Mouse (Mus musculus) spleen, postnatal 36 days (tissue): Measurements from ENCODE around the gene Avp.

Experiments used
- DNase-seq, 2 experiments: peaks; one replicate each; pipeline ENCODE4 v3.0.0; 2022; ENCODE audit warnings: low spot score in 2 of 2, mixed read lengths in 1 of 2

Gene Avp

DNA sequence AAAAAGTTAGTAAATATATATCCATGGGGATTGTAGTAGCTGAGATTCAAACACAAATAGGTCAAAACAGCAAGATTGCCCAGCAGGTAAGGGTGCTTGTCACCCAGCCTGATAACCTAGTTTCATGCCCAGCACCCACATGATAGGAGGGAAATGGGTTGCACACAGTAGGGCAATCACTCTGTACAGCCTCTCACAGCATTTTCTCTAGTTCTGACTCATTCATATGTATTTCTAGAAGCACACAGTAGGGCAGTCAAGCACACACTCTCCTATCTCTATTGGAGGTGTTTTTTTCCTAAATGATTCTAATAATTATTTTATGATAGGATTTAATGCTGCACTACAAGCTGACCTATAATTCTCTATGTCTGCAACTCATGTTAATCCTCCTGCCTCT, 12.4 kb downstream of the Avp start:
- no peak for DNase-seq

DNA sequence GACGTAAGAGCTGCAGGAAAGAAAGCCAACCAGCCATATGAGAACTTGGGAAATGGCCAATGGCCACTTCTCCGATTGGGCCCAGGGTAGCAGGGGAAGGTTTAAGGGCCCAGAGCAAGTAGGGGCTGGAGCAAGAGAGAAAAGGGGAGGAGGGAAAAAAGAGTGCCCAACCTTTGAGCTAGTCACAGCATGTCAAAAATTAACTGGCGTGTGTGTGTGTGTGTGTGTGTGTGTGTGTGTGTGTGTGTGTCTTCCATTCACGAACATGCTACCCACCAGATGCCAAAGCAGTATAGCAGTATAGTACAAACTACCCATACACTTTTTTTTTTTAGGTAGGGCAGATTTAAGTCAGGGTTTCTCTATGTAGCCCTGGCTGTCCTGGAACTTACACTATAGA, 13.4 kb downstream of the Avp start:
- DNase-seq, result no peak

DNA sequence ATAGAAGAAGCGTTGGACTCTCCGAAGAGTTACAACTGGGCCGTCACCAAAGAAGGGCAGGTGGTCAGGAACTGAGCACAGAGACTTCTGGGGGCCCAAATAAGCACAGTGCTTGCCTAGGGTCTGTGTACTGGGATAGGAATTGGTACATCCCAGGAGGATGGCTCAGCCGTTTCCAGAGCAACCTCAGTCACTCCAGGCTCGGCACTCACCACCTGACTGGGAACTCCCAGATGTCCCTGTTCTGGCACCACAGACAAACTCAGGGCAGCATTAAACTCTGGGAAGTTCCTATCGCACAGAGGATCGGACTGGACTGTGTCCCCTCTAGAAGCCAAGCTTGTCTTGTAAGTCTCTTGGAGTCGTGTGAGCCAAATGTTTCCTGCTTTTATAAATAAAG, 17.4 kb downstream of the Avp start:
- DNase-seq, result no peak

DNA sequence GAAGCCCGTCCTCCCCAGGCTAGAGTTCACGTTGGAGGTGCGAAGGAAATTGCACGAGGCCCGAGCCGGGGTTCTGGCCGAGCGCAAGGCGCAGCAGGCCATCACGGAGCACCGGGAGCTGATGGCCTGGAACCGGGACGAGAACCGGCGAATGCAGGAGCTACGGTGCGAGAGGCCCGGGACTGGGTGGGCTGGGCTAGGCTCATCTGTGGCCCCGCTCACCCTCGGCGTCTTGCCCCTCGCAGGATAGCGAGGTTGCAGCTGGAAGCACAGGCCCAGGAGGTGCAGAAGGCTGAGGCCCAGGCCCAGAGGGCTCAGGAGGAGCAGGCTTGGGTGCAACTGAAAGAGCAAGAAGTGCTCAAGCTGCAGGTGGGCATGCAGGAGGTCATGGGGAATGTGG, 18.3 kb downstream of the Avp start:
- DNase-seq, result peak in 1 of 2 experiments; percentile 8

DNA sequence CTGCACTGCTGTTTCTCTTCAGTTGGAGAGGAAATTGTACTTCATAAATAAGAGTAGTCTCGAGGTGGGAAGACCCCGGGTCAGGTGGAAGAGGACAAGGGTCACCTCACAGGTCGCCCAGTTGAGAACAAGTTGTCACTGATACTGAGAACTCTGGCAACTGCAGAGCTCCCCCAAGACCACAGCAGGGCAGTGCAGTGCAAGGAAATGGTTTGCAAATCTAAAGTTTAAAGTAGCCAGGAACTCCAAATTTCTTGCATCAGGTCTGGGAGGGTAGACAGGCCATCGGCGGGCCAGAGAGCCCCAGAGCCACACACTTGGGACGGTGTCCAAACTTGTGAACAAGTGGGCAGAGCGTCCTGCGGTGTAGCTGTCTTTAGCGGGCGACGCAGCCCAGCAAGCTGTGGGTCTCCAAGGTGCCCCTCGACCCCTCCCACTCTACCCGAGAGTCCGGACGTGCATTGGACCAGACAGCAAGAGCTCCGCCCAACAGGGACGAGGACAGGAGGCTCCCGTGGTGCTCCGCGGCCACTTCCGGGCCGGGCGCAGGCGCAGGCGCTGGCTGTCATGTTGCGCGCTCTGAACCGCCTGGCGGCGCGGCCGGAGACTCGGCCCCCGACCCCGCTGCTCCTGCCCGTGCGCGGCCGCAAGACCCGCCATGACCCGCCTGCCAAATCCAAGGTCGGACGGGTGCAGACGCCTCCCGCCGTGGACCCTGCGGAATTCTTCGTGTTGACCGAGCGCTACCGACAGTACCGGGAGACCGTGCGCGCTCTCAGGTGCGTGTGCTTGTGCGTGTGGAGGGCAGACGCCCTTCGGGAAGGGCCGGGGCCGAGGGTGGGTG, 18.9 kb downstream of the Avp start, which contains the start of gene Mrps26:
Gene Mrps26 (plus strand): TSS at position 531 of the 844 bp plus-strand sequence.
- DNase-seq, result peak; percentile 95

DNA sequence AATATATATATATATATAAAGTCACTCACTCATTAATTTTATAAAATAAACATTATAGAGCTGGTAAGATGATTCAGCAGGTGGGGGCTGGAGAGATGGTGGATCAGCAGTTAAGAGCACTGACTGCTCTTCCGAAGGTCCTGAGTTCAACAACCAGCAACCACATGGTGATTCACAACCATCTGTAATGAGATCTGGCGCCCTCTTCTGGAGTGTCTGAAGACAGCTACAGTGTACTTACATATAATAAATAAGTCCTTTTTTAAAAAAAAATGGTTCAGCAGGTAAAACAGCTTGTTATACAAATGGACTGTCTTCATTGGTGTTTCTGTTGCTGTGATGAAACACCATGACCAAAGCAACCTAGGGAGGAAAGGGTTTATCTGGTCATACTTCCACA, 24.3 kb downstream of the Avp start:
- DNase-seq, result no peak

DNA sequence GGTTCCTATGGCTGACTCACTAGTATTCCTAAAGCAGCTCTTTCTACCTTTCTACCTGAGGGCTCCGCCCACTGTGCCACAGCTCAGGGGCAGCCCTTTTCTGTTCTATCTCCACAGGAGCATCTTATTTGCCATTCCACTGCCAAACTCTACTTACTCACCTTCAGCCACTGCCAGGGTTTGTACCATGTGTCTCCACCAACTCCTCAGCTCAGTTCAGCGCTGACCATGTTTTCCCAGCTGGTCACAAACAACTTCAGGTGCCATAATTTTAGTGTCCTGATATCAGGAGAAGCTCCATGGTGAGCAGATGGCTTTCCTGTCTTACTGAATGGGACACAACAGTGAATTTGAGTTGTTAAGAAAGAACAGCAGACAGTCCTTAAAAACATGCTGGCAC, 24.9 kb downstream of the Avp start:
- DNase-seq, result no peak

DNA sequence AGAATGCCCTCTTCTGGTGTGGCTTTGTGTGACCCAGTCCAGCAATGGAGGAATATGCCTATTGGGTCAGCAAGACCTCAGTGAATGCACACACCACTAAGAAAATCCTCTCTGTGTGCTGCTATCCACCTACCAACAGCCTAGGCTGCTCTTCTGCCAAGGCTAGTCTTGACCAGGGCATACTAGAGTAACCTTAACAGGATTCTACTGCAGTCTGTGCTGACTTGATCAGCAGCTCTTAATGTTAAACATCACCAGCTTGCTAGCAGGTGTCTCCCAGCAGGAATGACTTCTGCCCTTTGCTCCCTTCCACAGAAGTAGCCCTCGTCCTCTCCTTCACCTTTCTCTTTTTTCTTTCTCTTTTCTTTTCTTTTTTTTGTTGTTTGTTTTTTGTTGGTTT, 26.1 kb downstream of the Avp start:
- DNase-seq, result no peak

DNA sequence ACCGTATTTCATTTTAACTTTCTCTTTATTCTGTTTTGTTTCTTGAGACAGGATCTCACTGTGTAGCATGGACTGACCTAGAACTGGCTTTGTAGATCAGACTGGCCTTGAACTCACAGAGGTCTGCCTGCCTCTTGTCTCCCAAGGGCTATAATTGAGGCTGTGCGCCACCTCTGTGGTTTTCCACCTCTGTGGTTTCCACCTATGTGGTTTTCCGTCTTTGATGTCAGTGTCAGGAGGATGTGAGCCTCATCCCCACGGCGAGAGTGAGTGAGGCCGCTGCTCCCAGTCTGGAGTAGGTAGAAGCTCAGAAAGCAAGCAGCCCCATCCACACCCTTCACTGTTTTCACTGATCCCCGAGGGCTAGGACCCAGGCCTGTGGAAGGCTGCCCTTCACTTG, 27.5 kb downstream of the Avp start:
- DNase-seq, result no peak

DNA sequence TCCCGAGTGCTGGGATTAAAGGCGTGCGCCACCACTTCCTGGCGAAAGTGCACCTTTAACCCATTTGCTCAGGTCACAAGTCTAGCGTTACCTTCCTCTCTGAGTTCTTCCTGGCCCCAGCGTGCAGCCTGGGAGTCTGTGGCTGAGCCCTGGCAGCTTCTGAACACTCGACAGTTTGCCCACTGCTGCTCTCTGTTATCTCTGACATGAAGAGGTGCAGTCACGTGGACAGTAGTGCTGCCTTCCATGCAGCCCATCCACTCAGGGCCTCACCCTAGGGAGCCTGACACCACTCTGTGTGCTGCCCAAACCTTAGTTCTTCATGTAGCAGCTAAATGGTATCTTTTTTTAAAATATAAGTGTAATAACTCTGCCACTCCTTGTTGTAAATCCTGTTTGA, 35.4 kb downstream of the Avp start:
- DNase-seq, result no peak

DNA sequence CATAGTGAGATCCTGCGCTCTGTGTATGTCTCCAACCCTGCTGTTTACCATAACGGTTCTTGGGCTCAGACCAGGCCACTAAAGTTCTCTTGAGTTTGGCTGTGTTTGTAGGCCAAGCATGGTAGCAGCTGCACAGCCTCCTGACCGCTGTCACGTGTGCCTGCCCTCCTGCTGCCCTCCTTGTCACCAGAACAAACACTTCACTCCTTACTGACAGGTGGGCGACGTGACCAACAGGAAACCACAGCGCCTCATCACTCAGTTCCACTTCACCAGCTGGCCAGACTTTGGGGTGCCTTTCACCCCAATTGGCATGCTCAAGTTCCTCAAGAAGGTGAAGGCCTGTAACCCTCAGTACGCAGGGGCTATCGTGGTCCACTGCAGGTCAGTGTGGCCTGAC, 42.1 kb downstream of the Avp start:
- peak; percentile 28 to 55 for DNase-seq

DNA sequence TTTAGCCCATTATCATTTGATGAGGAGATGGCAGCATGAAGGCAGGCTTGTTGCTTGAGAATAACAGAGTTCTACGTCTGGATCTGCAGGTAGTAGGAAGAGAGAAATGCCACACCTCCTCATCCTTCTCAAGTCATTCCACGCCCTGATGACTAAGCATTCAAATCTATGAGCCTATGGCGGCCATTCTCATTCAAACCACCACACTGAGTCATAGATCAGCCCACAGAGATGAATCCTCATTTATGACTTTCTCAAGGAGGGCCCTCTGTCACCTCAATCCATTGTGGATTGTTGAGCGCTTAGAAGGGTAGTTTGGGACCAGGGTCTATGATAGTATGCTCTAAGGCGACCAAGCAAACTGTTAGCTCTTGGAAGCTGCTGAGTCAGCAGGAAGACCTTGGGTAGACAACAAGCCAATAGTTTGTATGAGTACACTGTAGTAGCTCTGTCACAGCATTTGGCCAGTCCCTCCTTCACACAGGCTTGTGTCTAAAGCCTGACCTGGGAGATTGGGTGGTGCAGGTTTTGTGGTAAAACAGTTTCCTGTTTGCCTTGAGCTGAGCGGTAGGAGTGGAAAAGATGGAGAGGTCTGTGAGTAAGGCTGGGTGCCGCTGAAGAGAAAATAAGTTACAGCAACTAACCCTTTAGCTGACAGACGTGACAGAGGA, 43.3 kb downstream of the Avp start:
- peak; percentile 19 to 27 for DNase-seq

DNA sequence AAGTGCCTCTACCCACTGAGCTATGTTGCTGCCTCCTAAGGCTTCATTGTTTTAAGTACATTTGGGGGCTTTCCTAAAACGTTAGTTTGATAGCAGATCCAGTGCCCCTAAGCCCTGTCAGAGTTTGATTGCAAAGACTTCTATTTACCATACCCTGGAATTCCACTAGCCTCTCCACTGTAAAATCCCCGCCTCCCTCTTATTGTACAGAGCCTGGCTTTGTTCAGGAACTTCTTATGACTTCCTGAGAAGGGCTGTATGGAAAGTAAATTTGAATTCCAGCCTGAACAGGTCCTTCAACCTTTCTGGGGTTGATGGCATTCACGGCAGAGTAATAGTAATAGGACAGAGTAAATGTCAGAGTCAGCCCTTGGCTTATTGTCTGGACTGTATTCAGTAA, 45.5 kb downstream of the Avp start:
- DNase-seq, result no peak

DNA sequence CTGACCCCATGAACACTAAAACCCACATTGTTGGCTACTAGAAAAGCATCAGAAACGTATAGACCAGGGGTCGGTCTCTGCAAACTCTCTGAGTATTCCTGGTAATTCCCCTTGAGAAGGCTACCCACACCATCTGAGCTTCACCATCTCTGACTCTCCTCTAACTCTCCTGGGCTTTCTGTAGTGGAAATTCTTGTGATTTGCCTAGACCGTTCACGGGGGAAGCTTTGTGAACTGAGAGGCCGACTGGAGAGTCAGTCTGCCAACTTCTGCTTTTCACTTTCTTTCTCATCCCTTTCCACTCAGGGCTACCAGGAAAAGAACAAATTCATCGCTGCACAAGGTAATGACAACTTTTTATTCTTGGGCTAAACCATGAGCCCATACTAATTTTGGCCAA, 47.3 kb downstream of the Avp start:
- DNase-seq, result peak; percentile 24 to 26

DNA sequence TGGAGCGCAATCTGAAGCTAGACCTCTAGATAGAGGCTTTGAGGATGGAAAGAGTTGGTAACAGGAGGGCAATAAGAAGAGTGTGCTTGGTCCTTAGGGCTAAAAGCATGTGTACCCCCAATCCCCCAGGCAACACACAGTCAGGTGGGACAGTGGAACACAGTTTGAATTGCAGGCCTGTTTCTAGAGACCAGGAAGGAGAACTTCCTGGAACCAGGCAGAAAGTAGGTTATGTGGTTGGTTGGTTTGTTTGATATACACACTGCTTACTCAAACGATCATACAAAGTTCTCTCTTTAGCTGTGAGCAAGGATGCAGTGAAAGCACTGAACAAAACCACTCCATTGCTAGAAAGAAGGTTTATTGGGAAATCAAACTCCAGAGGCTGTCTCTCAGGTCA, 50.2 kb downstream of the Avp start:
- no peak for DNase-seq
